Mouse (Mus musculus) embryonic facial prominence, embryonic 15.5 days (tissue): ENCODE data around the gene Dmrt2. TPM values are rescaled to one million over a fixed set of nuclear protein-coding genes. Genes with fewer than 3 reads are reported as not detected.

Experiments used
- ATAC-seq: fragments of 200-750 bp; cut with Nextera tagmentation; 2 replicates; pipeline ENCODE4 v1.8.0; 2017; ENCODE audit warnings: low read depth, moderate TSS enrichment; ENCODE audit not compliant: insufficient number of reproducible peaks, low FRiP score, low TSS enrichment
- H3K27ac ChIP-seq: fragments of 300-500 bp; sonication (generic); replicated peaks from 2 replicates; pipeline ENCODE4 v1.5.1; 2015; ENCODE audit warnings: mild to moderate bottlenecking, inconsistent platforms
- H3K27me3 ChIP-seq: fragments of 300-500 bp; sonication (generic); 2 replicates; pipeline ENCODE4 v1.6.1; 2015; ENCODE audit warnings: inconsistent platforms
- H3K36me3 ChIP-seq: fragments of 300-500 bp; sonication (generic); 2 replicates; pipeline ENCODE4 v1.6.1; 2015; ENCODE audit warnings: mild to moderate bottlenecking, inconsistent platforms
- H3K4me1 ChIP-seq: fragments of 300-500 bp; sonication (generic); 2 replicates; pipeline ENCODE4 v1.6.1; 2015; ENCODE audit warnings: inconsistent platforms
- H3K4me2 ChIP-seq: fragments of 300-500 bp; sonication (generic); replicated peaks from 2 replicates; pipeline ENCODE4 v1.6.1; 2015; ENCODE audit warnings: mild to moderate bottlenecking, inconsistent platforms
- H3K4me3 ChIP-seq: fragments of 300-500 bp; sonication (generic); replicated peaks from 2 replicates; pipeline ENCODE4 v1.5.1; 2015; ENCODE audit warnings: mild to moderate bottlenecking, inconsistent platforms
- H3K9ac ChIP-seq: fragments of 300-500 bp; sonication (generic); 2 replicates; pipeline ENCODE4 v1.6.1; 2015; ENCODE audit warnings: inconsistent platforms
- H3K9me3 ChIP-seq: fragments of 300-500 bp; sonication (generic); replicated peaks from 2 replicates; pipeline ENCODE4 v1.6.1; 2016; ENCODE audit warnings: inconsistent platforms
- WGBS: fragments of 180-500 bp; shearing (Covaris S2); methylation state at CpG from one replicate; pipeline ENCODE4 v1.1.7; 2015; 5-methylcytosine and 5-hydroxymethylcytosine counted together
- polyA plus RNA-seq: library from polyadenylated mRNA; unstranded; fragments of >200 nt; fragmentation: Nextera tagmentation; extraction: Ambion mirVana; gene quantifications from 2 replicates; pipeline ENCODE4 v1.2.1, GENCODE M21; 2015

Dmrt2 gene
- polyA plus RNA-seq, 1 experiment from 2014 or later, result 8.9 TPM

- ATAC-seq, result no peak
- WGBS, result 64% methylated on average over 14 of the region's 14 CpGs
These were observed 26.6 kb downstream of the Dmrt2 start for GRCm38 (mm10) chr19:25698850-25699249.

GRCm38 (mm10) chr19:25713382-25713781 is 41.2 kb downstream of the Dmrt2 start:
- Histone ChIP-seq H3K4me1 (no peaks in the 10 kb centered on the region), H3K27ac (no peak overlapping the region), H3K27me3 (no peaks in the 10 kb centered on the region; the same call in 1 of the 2 replicates), H3K36me3 (no peaks in the 10 kb centered on the region), H3K4me2 (no peak overlapping the region), H3K4me3 (no peak overlapping the region), H3K9me3 (no peaks in the 10 kb centered on the region), H3K9ac (no peak overlapping the region)
- 8% methylated on average over 8 of the region's 8 CpGs for WGBS
- ATAC-seq, result no peak

More at GRCm38 (mm10) chr19:25698850-25699249, 26.6 kb downstream of the Dmrt2 start:
- no peaks in the 10 kb centered on the region for H3K9me3 ChIP-seq
- no peaks in the 10 kb centered on the region for H3K27me3 ChIP-seq
- no peak overlapping the region for H3K4me3 ChIP-seq
- no peak overlapping the region for H3K9ac ChIP-seq
- no peak overlapping the region for H3K4me2 ChIP-seq
- no peaks in the 10 kb centered on the region for H3K36me3 ChIP-seq
- H3K4me1 ChIP-seq, result no peaks in the 10 kb centered on the region
- H3K27ac ChIP-seq, result no peak overlapping the region

GRCm38 (mm10) chr19:25714927-25715326 is 42.7 kb downstream of the Dmrt2 start:
- Histone ChIP-seq H3K4me2 (no peak overlapping the region), H3K4me1 (no peaks in the 10 kb centered on the region), H3K9me3 (no peaks in the 10 kb centered on the region), H3K36me3 (no peaks in the 10 kb centered on the region), H3K4me3 (no peak overlapping the region), H3K9ac (no peak overlapping the region), H3K27me3 (no peaks in the 10 kb centered on the region), H3K27ac (no peak overlapping the region)
- ATAC-seq, result no peak
- WGBS, result 53% methylated on average over 2 of the region's 2 CpGs

- no peak overlapping the region for H3K4me2 ChIP-seq
- WGBS, result 49% methylated on average over 5 of the region's 5 CpGs
- no peaks in the 10 kb centered on the region for H3K36me3 ChIP-seq
- H3K4me1 ChIP-seq, result no peaks in the 10 kb centered on the region
- ATAC-seq, result no peak
- no peak overlapping the region for H3K27ac ChIP-seq
- H3K9me3 ChIP-seq, result no peaks in the 10 kb centered on the region
- no peak overlapping the region for H3K4me3 ChIP-seq
- no peak overlapping the region for H3K9ac ChIP-seq
- no peaks in the 10 kb centered on the region for H3K27me3 ChIP-seq
These were observed 50.4 kb downstream of the Dmrt2 start for GRCm38 (mm10) chr19:25722616-25723015.

Other genes with a start within 250 kb of the Dmrt2 start
- gene Dmrt1, start 166.8 kb upstream of the Dmrt2 start, polyA plus RNA-seq, result 0.18 and 0.33 TPM in 2 replicates
- 2.8 and 4.2 TPM in 2 replicates for gene Dmrt3, start 62.1 kb upstream of the Dmrt2 start, polyA plus RNA-seq